Mouse (Mus musculus): ENCODE results near the gene Tmod4. TPM values are rescaled to one million over a fixed set of nuclear protein-coding genes. Genes with fewer than 3 reads are reported as not detected.
"Not testable (repeated sequence)": the region's sequence is repeated elsewhere in the genome, so short reads cannot be mapped to it uniquely, and the experiment has no call there.

Tmod4 gene
- polyA plus RNA-seq, 1 experiment from 2014 or later = 1.2 TPM

GRCm38 (mm10) chr3:95110911-95111726 lies 13.2 kb upstream of the Tmod4 start, which contains the start of gene Vps72:
TSS of gene Vps72 (plus strand) at chr3:95111022.
- H3K9ac ChIP-seq (ENCODE audit: low read depth, low read length) = peak within 1 kb of the TSS; percentile 91
- no peaks in the 10 kb centered on the region for H3K36me3 ChIP-seq (ENCODE audit: control insufficient read depth, insufficient read depth)
- H3K27me3 ChIP-seq (ENCODE audit: control insufficient read depth, insufficient read depth, low read depth, low read length) = no peaks in the 10 kb centered on the region
- peak; percentile 54 for ATAC-seq (ENCODE audit: low read depth)
- H3K4me3 ChIP-seq (ENCODE audit: low read depth, low read length) = peak within 1 kb of the TSS; percentile 86
- under 1% methylated on average over 54 of the region's 54 CpGs for WGBS (ENCODE audit: insufficient replicate concordance)
- no peaks in the 10 kb centered on the region for H3K9me3 ChIP-seq (replicated peaks; ENCODE audit: control insufficient read depth, low read length)
- H3K4me2 ChIP-seq (ENCODE audit: low read depth, low read length) = peak within 1 kb of the TSS; percentile 69
- H3K4me1 ChIP-seq (ENCODE audit: control insufficient read depth, low read depth, low read length) = peaks cover 22% of the 10 kb centered on the region
- H3K27ac ChIP-seq (ENCODE audit: low read length) = peak within 1 kb of the TSS; percentile 95

GRCm38 (mm10) chr3:95112760-95113159 lies 11.5 kb upstream of the Tmod4 start:
- WGBS (ENCODE audit: insufficient replicate concordance) = 90% methylated on average over 1 of the region's 1 CpGs
- Histone ChIP-seq H3K36me3 (ENCODE audit: control insufficient read depth, insufficient read depth) (no peaks in the 10 kb centered on the region), H3K9ac (ENCODE audit: low read depth, low read length) (no peak overlapping the region), H3K27me3 (ENCODE audit: control insufficient read depth, insufficient read depth, low read depth, low read length) (no peaks in the 10 kb centered on the region), H3K27ac (ENCODE audit: low read length) (no peak overlapping the region), H3K4me3 (ENCODE audit: low read depth, low read length) (no peak overlapping the region), H3K4me1 (ENCODE audit: control insufficient read depth, low read depth, low read length) (peaks cover 22% of the 10 kb centered on the region), H3K4me2 (ENCODE audit: low read depth, low read length) (no peak overlapping the region), H3K9me3 (replicated peaks; ENCODE audit: control insufficient read depth, low read length) (no peaks in the 10 kb centered on the region)
- ATAC-seq (ENCODE audit: low read depth) = no peak

DNA sequence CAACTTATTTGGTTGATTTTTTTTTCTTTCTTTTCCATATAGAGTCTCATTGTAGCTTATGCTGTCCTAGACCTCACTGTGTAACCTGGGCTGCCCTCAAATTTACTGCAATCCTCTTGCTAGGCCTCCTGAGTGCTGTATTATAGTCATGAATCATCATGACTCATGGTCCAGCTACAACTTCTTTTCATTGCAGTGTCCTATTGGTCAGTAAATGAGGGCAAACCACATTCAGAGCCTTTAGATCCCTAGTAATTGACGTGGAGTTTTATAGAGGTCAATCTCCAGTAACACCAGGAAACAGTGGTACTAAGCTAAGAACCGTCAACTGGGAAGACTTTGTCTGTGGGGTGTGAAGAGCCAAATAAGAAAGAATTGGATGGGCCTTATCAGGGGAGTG lies 6.5 kb upstream of the Tmod4 start:
- Histone ChIP-seq H3K9ac (ENCODE audit: low read depth, low read length) (no peak overlapping the region), H3K4me2 (ENCODE audit: low read depth, low read length) (no peak overlapping the region), H3K9me3 (replicated peaks; ENCODE audit: control insufficient read depth, low read length) (no peaks in the 10 kb centered on the region), H3K4me1 (ENCODE audit: control insufficient read depth, low read depth, low read length) (peaks cover under 1% of the 10 kb centered on the region; the same call in 1 of the 2 replicates), H3K36me3 (ENCODE audit: control insufficient read depth, insufficient read depth) (peaks cover 24% of the 10 kb centered on the region), H3K27me3 (ENCODE audit: control insufficient read depth, insufficient read depth, low read depth, low read length) (no peaks in the 10 kb centered on the region), H3K4me3 (ENCODE audit: low read depth, low read length) (no peak overlapping the region), H3K27ac (ENCODE audit: low read length) (no peak overlapping the region)
- WGBS (ENCODE audit: insufficient replicate concordance) = 83% methylated on average over 2 of the region's 2 CpGs
- no peak for ATAC-seq (ENCODE audit: low read depth)

- peak; percentile 51 for ATAC-seq (ENCODE audit: low read depth)
- Histone ChIP-seq H3K27me3 (ENCODE audit: control insufficient read depth, insufficient read depth, low read depth, low read length) (no peaks in the 10 kb centered on the region), H3K9ac (ENCODE audit: low read depth, low read length) (no peak overlapping the region), H3K27ac (ENCODE audit: low read length) (no peak overlapping the region), H3K4me3 (ENCODE audit: low read depth, low read length) (no peak overlapping the region), H3K9me3 (replicated peaks; ENCODE audit: control insufficient read depth, low read length) (no peaks in the 10 kb centered on the region), H3K4me2 (ENCODE audit: low read depth, low read length) (no peak overlapping the region), H3K4me1 (ENCODE audit: control insufficient read depth, low read depth, low read length) (peaks cover 4% of the 10 kb centered on the region), H3K36me3 (ENCODE audit: control insufficient read depth, insufficient read depth) (peaks cover 24% of the 10 kb centered on the region)
- 57% methylated on average over 6 of the region's 6 CpGs for WGBS (ENCODE audit: insufficient replicate concordance)
Observed at GRCm38 (mm10) chr3:95121580-95121979, 2.7 kb upstream of the Tmod4 start.

GRCm38 (mm10) chr3:95124972-95125371 lies 696 bp downstream of the Tmod4 start:
- Histone ChIP-seq H3K4me3 (ENCODE audit: low read depth, low read length) (no peak overlapping the region), H3K36me3 (ENCODE audit: control insufficient read depth, insufficient read depth) (peaks cover 13% of the 10 kb centered on the region), H3K27me3 (ENCODE audit: control insufficient read depth, insufficient read depth, low read depth, low read length) (no peaks in the 10 kb centered on the region), H3K9ac (ENCODE audit: low read depth, low read length) (no peak overlapping the region), H3K4me1 (ENCODE audit: control insufficient read depth, low read depth, low read length) (peaks cover 4% of the 10 kb centered on the region), H3K27ac (ENCODE audit: low read length) (no peak overlapping the region), H3K4me2 (ENCODE audit: low read depth, low read length) (no peak overlapping the region), H3K9me3 (replicated peaks; ENCODE audit: control insufficient read depth, low read length) (no peaks in the 10 kb centered on the region)
- 43% methylated on average over 5 of the region's 5 CpGs for WGBS (ENCODE audit: insufficient replicate concordance)
- no peak for ATAC-seq (ENCODE audit: low read depth)

DNA sequence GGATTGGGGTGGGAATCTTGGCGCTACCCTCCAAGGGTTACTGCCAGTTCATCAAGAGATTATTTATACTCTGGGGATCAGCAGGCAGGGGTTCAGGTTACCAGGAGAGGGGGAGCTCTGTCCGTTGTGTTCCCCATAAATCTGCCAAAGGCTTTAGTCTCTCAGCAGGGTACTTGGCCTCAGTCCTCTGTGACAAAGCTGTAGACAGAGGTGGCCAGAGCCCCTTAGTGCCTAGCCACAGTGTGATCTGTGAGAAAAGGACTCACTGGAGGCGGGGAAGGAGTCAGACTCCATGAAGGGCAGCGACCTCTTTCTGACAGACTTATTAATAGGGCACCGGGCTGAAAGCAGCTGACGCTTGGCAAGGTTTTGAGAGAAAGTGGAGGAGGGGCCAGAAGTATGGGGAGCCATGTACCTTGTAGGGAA lies 5.0 kb downstream of the Tmod4 start:
- Histone ChIP-seq H3K9ac (ENCODE audit: low read depth, low read length) (no peak overlapping the region), H3K4me3 (ENCODE audit: low read depth, low read length) (no peak overlapping the region), H3K4me1 (ENCODE audit: control insufficient read depth, low read depth, low read length) (peaks cover 12% of the 10 kb centered on the region), H3K27ac (ENCODE audit: low read length) (no peak overlapping the region), H3K27me3 (ENCODE audit: control insufficient read depth, insufficient read depth, low read depth, low read length) (no peaks in the 10 kb centered on the region), H3K4me2 (ENCODE audit: low read depth, low read length) (no peak overlapping the region), H3K9me3 (replicated peaks; ENCODE audit: control insufficient read depth, low read length) (no peaks in the 10 kb centered on the region), H3K36me3 (ENCODE audit: control insufficient read depth, insufficient read depth) (peaks cover 5% of the 10 kb centered on the region; the same call in 1 of the 2 replicates)
- WGBS (ENCODE audit: insufficient replicate concordance) = 64% methylated on average over 6 of the region's 6 CpGs
- ATAC-seq (ENCODE audit: low read depth) = no peak

- H3K9me3 ChIP-seq (replicated peaks; ENCODE audit: control insufficient read depth, low read length) = no peaks in the 10 kb centered on the region
- no peak overlapping the region for H3K9ac ChIP-seq (ENCODE audit: low read depth, low read length)
- 73% methylated on average over 5 of the region's 5 CpGs for WGBS (ENCODE audit: insufficient replicate concordance)
- peaks cover 5% of the 10 kb centered on the region; the same call in 1 of the 2 replicates for H3K36me3 ChIP-seq (ENCODE audit: control insufficient read depth, insufficient read depth)
- no peak for ATAC-seq (ENCODE audit: low read depth)
- H3K4me1 ChIP-seq (ENCODE audit: control insufficient read depth, low read depth, low read length) = peaks cover 11% of the 10 kb centered on the region
- H3K27ac ChIP-seq (ENCODE audit: low read length) = no peak overlapping the region
- H3K4me3 ChIP-seq (ENCODE audit: low read depth, low read length) = no peak overlapping the region
- no peak overlapping the region for H3K4me2 ChIP-seq (ENCODE audit: low read depth, low read length)
- H3K27me3 ChIP-seq (ENCODE audit: control insufficient read depth, insufficient read depth, low read depth, low read length) = no peaks in the 10 kb centered on the region
Observed at GRCm38 (mm10) chr3:95130081-95130480, 5.8 kb downstream of the Tmod4 start.

DNA sequence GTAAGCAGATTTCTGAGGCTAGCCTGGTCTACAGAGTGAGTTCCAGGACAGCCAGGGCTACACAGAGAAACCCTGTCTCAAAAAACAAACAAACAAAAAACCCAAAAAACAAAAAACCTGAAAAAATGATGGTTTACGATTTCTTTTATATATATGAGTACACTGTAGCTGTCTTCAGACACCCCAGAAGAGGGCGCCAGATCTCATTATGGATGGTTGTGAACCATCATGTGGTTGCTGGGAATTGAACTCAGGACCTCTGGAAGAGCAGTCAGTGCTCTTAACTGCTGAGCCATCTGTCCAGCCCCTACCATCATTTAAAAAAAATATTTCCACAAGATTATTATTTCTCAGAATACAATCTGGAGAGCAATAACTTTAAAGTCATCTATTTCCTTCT lies 8.1 kb downstream of the Tmod4 start:
- not testable (repeated sequence) for H3K36me3 ChIP-seq (ENCODE audit: control insufficient read depth, insufficient read depth); H3K4me3 ChIP-seq (ENCODE audit: low read depth, low read length); H3K9ac ChIP-seq (ENCODE audit: low read depth, low read length); H3K9me3 ChIP-seq (replicated peaks; ENCODE audit: control insufficient read depth, low read length); H3K27me3 ChIP-seq (ENCODE audit: control insufficient read depth, insufficient read depth, low read depth, low read length); H3K4me2 ChIP-seq (ENCODE audit: low read depth, low read length); ATAC-seq (ENCODE audit: low read depth); H3K27ac ChIP-seq (ENCODE audit: low read length)
- 68% methylated on average over 2 of the region's 2 CpGs for WGBS (ENCODE audit: insufficient replicate concordance)
- peaks cover 26% of the 10 kb centered on the region for H3K4me1 ChIP-seq (ENCODE audit: control insufficient read depth, low read depth, low read length)

DNA sequence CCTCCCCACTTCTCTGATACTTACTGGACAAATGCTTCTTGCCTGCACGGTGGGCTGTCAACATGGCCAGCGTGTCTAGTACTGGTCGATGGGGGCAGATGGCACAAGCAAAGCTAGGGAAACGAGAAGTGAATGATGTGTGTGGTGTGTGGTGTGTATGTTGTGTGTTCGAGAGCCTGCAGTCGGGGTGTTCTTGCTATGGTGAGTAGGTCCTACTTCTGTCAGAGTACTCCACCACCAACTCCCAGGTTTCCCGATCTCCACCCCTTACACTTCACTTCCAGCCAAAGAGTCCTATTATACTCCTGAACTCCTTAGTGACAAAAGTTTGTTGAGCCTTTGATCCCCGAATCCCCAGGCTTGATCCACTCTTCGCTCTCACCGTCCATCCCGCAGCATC lies 8.9 kb downstream of the Tmod4 start:
- Histone ChIP-seq H3K27ac (ENCODE audit: low read length) (peak overlapping the region; percentile 85; the same call in 1 of the 2 replicates), H3K4me1 (ENCODE audit: control insufficient read depth, low read depth, low read length) (peaks cover 26% of the 10 kb centered on the region), H3K9me3 (replicated peaks; ENCODE audit: control insufficient read depth, low read length) (no peaks in the 10 kb centered on the region), H3K27me3 (ENCODE audit: control insufficient read depth, insufficient read depth, low read depth, low read length) (no peaks in the 10 kb centered on the region), H3K4me3 (ENCODE audit: low read depth, low read length) (peak overlapping the region; percentile 72), H3K9ac (ENCODE audit: low read depth, low read length) (peak overlapping the region; percentile 75), H3K36me3 (ENCODE audit: control insufficient read depth, insufficient read depth) (peaks cover 5% of the 10 kb centered on the region; the same call in 1 of the 2 replicates), H3K4me2 (ENCODE audit: low read depth, low read length) (peak overlapping the region; percentile 95)
- no peak for ATAC-seq (ENCODE audit: low read depth)
- WGBS (ENCODE audit: insufficient replicate concordance) = 55% methylated on average over 11 of the region's 11 CpGs
